Mouse (Mus musculus): ENCODE measurements around the gene Cnpy2. TPM values are rescaled to one million over a fixed set of nuclear protein-coding genes. Genes with fewer than 3 reads are reported as not detected.

Cnpy2 gene
- total RNA-seq, 1 experiment from 2014 or later = 45.3 TPM

- peak; percentile 44; the same call in 1 of the 2 replicates for ATAC-seq (replicated peaks; ENCODE audit: insufficient number of reproducible peaks, low FRiP score, low TSS enrichment, poor library complexity, severe bottlenecking)
Observed at GRCm38 (mm10) chr10:128358796-128359195, 36.5 kb downstream of the Cnpy2 start.

- ATAC-seq (replicated peaks; ENCODE audit: insufficient number of reproducible peaks, low FRiP score, low TSS enrichment, poor library complexity, severe bottlenecking) = no peak
Observed at GRCm38 (mm10) chr10:128359226-128359625, 37.0 kb downstream of the Cnpy2 start.

- ATAC-seq (replicated peaks; ENCODE audit: insufficient number of reproducible peaks, low FRiP score, low TSS enrichment, poor library complexity, severe bottlenecking) = no peak
Observed at GRCm38 (mm10) chr10:128361836-128362235, 39.6 kb downstream of the Cnpy2 start.

- ATAC-seq (replicated peaks; ENCODE audit: insufficient number of reproducible peaks, low FRiP score, low TSS enrichment, poor library complexity, severe bottlenecking) = no peak
Observed at GRCm38 (mm10) chr10:128362568-128362967, 40.3 kb downstream of the Cnpy2 start.

- ATAC-seq (replicated peaks; ENCODE audit: insufficient number of reproducible peaks, low FRiP score, low TSS enrichment, poor library complexity, severe bottlenecking) = no peak
Observed at GRCm38 (mm10) chr10:128367899-128368401, 45.7 kb downstream of the Cnpy2 start.

- peak; percentile 80 for ATAC-seq (replicated peaks; ENCODE audit: insufficient number of reproducible peaks, low FRiP score, low TSS enrichment, poor library complexity, severe bottlenecking)
Observed at GRCm38 (mm10) chr10:128368402-128369217, 46.4 kb downstream of the Cnpy2 start, which contains the start of gene Coq10a. Gene Coq10a, minus strand, starts transcription at chr10:128368997.

GRCm38 (mm10) chr10:128369218-128369543 is 46.9 kb downstream of the Cnpy2 start:
- no peak for ATAC-seq (replicated peaks; ENCODE audit: insufficient number of reproducible peaks, low FRiP score, low TSS enrichment, poor library complexity, severe bottlenecking)

- ATAC-seq (replicated peaks; ENCODE audit: insufficient number of reproducible peaks, low FRiP score, low TSS enrichment, poor library complexity, severe bottlenecking) = no peak
Observed at GRCm38 (mm10) chr10:128369599-128369998, 47.3 kb downstream of the Cnpy2 start.

- no peak for ATAC-seq (replicated peaks; ENCODE audit: insufficient number of reproducible peaks, low FRiP score, low TSS enrichment, poor library complexity, severe bottlenecking)
Observed at GRCm38 (mm10) chr10:128370021-128370420, 47.8 kb downstream of the Cnpy2 start.

- no peak for ATAC-seq (replicated peaks; ENCODE audit: insufficient number of reproducible peaks, low FRiP score, low TSS enrichment, poor library complexity, severe bottlenecking)
Observed at GRCm38 (mm10) chr10:128370601-128371000, 48.3 kb downstream of the Cnpy2 start.

GRCm38 (mm10) chr10:128372142-128372541 is 49.9 kb downstream of the Cnpy2 start:
- ATAC-seq (replicated peaks; ENCODE audit: insufficient number of reproducible peaks, low FRiP score, low TSS enrichment, poor library complexity, severe bottlenecking) = no peak

GRCm38 (mm10) chr10:128372989-128373748 is 50.9 kb downstream of the Cnpy2 start:
- peak; percentile 80 for ATAC-seq (replicated peaks; ENCODE audit: insufficient number of reproducible peaks, low FRiP score, low TSS enrichment, poor library complexity, severe bottlenecking)

GRCm38 (mm10) chr10:128374393-128374792 is 52.1 kb downstream of the Cnpy2 start:
- ATAC-seq (replicated peaks; ENCODE audit: insufficient number of reproducible peaks, low FRiP score, low TSS enrichment, poor library complexity, severe bottlenecking) = no peak

- ATAC-seq (replicated peaks; ENCODE audit: insufficient number of reproducible peaks, low FRiP score, low TSS enrichment, poor library complexity, severe bottlenecking) = no peak
Observed at GRCm38 (mm10) chr10:128376099-128376454, 53.8 kb downstream of the Cnpy2 start.

- no peak for ATAC-seq (replicated peaks; ENCODE audit: insufficient number of reproducible peaks, low FRiP score, low TSS enrichment, poor library complexity, severe bottlenecking)
Observed at GRCm38 (mm10) chr10:128376455-128377211, 54.4 kb downstream of the Cnpy2 start, which contains the start of gene Ankrd52. Gene Ankrd52, plus strand, starts transcription at chr10:128377115.
